Mouse (Mus musculus): ENCODE measurements around the gene Olfr281. TPM values are rescaled to one million over a fixed set of nuclear protein-coding genes. Genes with fewer than 3 reads are reported as not detected.
"Not testable (repeated sequence)": the region's sequence is repeated elsewhere in the genome, so short reads cannot be mapped to it uniquely, and the experiment has no call there.

The Olfr281 gene
- polyA plus RNA-seq (2012; ENCODE audit: insufficient read depth, insufficient read length, low replicate concordance, missing spikeins), result not detected in 2 replicates

- H3K27ac ChIP-seq (ENCODE audit: insufficient read depth, low read depth, low read length), result no peak within 1 kb of the TSS
- no peaks in the 10 kb centered on the region for H3K4me1 ChIP-seq (ENCODE audit: control insufficient read depth, insufficient read depth, low read length)
- TF ChIP-seq POLR2A (IDR thresholded peaks at IDR 0.05; ENCODE audit: insufficient read depth, low read depth, low read length) (no peak), CTCF (IDR thresholded peaks at IDR 0.05; ENCODE audit: insufficient read depth, low read depth, low read length) (no peak)
- H3K4me3 ChIP-seq (ENCODE audit: insufficient read depth, low read depth, low read length), result no peak within 1 kb of the TSS
- WGBS, result 90% methylated on average over 7 of the region's 7 CpGs
These were observed at the start of gene Olfr281 for GRCm38 (mm10) chr15:98452288-98452687. Gene Olfr281, plus strand, starts transcription at chr15:98452588.

- 71% methylated on average over 17 of the region's 17 CpGs for WGBS
- Histone ChIP-seq H3K4me1 (ENCODE audit: control insufficient read depth, insufficient read depth, low read length) (no peaks in the 10 kb centered on the region), H3K27ac (ENCODE audit: insufficient read depth, low read depth, low read length) (no peak overlapping the region), H3K4me3 (ENCODE audit: insufficient read depth, low read depth, low read length) (no peak overlapping the region)
- no peak for TF ChIP-seq CTCF (IDR thresholded peaks at IDR 0.05; ENCODE audit: insufficient read depth, low read depth, low read length)
- TF ChIP-seq POLR2A (IDR thresholded peaks at IDR 0.05; ENCODE audit: insufficient read depth, low read depth, low read length), result no peak
These were observed 43.9 kb upstream of the Olfr281 start for GRCm38 (mm10) chr15:98408406-98409060.

GRCm38 (mm10) chr15:98409635-98410034 lies 42.8 kb upstream of the Olfr281 start:
- H3K27ac ChIP-seq (ENCODE audit: insufficient read depth, low read depth, low read length), result no peak overlapping the region
- TF ChIP-seq POLR2A (IDR thresholded peaks at IDR 0.05; ENCODE audit: insufficient read depth, low read depth, low read length) (no peak), CTCF (IDR thresholded peaks at IDR 0.05; ENCODE audit: insufficient read depth, low read depth, low read length) (no peak)
- 89% methylated on average over 2 of the region's 2 CpGs for WGBS
- H3K4me3 ChIP-seq (ENCODE audit: insufficient read depth, low read depth, low read length), result no peak overlapping the region
- no peaks in the 10 kb centered on the region for H3K4me1 ChIP-seq (ENCODE audit: control insufficient read depth, insufficient read depth, low read length)

GRCm38 (mm10) chr15:98410249-98410648 lies 42.1 kb upstream of the Olfr281 start:
- TF ChIP-seq CTCF (IDR thresholded peaks at IDR 0.05; ENCODE audit: insufficient read depth, low read depth, low read length) (no peak), POLR2A (IDR thresholded peaks at IDR 0.05; ENCODE audit: insufficient read depth, low read depth, low read length) (no peak)
- H3K4me3 ChIP-seq (ENCODE audit: insufficient read depth, low read depth, low read length), result no peak overlapping the region
- no peaks in the 10 kb centered on the region for H3K4me1 ChIP-seq (ENCODE audit: control insufficient read depth, insufficient read depth, low read length)
- H3K27ac ChIP-seq (ENCODE audit: insufficient read depth, low read depth, low read length), result no peak overlapping the region
- WGBS, result 93% methylated on average over 9 of the region's 9 CpGs

GRCm38 (mm10) chr15:98415996-98416395 lies 36.4 kb upstream of the Olfr281 start:
- TF ChIP-seq POLR2A (IDR thresholded peaks at IDR 0.05; ENCODE audit: insufficient read depth, low read depth, low read length), result no peak
- TF ChIP-seq CTCF (IDR thresholded peaks at IDR 0.05; ENCODE audit: insufficient read depth, low read depth, low read length), result no peak
- Histone ChIP-seq H3K4me3 (ENCODE audit: insufficient read depth, low read depth, low read length) (no peak overlapping the region), H3K4me1 (ENCODE audit: control insufficient read depth, insufficient read depth, low read length) (no peaks in the 10 kb centered on the region)

GRCm38 (mm10) chr15:98416802-98417201 lies 35.6 kb upstream of the Olfr281 start:
- not testable (repeated sequence) for H3K27ac ChIP-seq (ENCODE audit: insufficient read depth, low read depth, low read length); H3K4me1 ChIP-seq (ENCODE audit: control insufficient read depth, insufficient read depth, low read length); H3K4me3 ChIP-seq (ENCODE audit: insufficient read depth, low read depth, low read length)

More at GRCm38 (mm10) chr15:98415996-98416395, 36.4 kb upstream of the Olfr281 start:
- no peak overlapping the region for H3K27ac ChIP-seq (ENCODE audit: insufficient read depth, low read depth, low read length)
- 65% methylated on average over 4 of the region's 4 CpGs for WGBS

- 37% methylated on average over 3 of the region's 3 CpGs for WGBS
- not testable (repeated sequence) for H3K27ac ChIP-seq (ENCODE audit: insufficient read depth, low read depth, low read length); H3K4me1 ChIP-seq (ENCODE audit: control insufficient read depth, insufficient read depth, low read length); H3K4me3 ChIP-seq (ENCODE audit: insufficient read depth, low read depth, low read length)
These were observed 35.1 kb upstream of the Olfr281 start for GRCm38 (mm10) chr15:98417285-98417684.

GRCm38 (mm10) chr15:98418096-98418495 lies 34.3 kb upstream of the Olfr281 start:
- WGBS, result 74% methylated on average over 7 of the region's 7 CpGs

GRCm38 (mm10) chr15:98420897-98421296 lies 31.5 kb upstream of the Olfr281 start:
- Histone ChIP-seq H3K4me3 (ENCODE audit: insufficient read depth, low read depth, low read length) (no peak overlapping the region), H3K4me1 (ENCODE audit: control insufficient read depth, insufficient read depth, low read length) (peaks cover 12% of the 10 kb centered on the region), H3K27ac (ENCODE audit: insufficient read depth, low read depth, low read length) (no peak overlapping the region)
- TF ChIP-seq POLR2A (IDR thresholded peaks at IDR 0.05; ENCODE audit: insufficient read depth, low read depth, low read length) (no peak), CTCF (IDR thresholded peaks at IDR 0.05; ENCODE audit: insufficient read depth, low read depth, low read length) (no peak)
- 44% methylated on average over 4 of the region's 4 CpGs for WGBS

More at GRCm38 (mm10) chr15:98418096-98418495, 34.3 kb upstream of the Olfr281 start:
- Histone ChIP-seq H3K4me3 (ENCODE audit: insufficient read depth, low read depth, low read length) (no peak overlapping the region), H3K27ac (ENCODE audit: insufficient read depth, low read depth, low read length) (no peak overlapping the region), H3K4me1 (ENCODE audit: control insufficient read depth, insufficient read depth, low read length) (no peaks in the 10 kb centered on the region)
- no peak for TF ChIP-seq CTCF (IDR thresholded peaks at IDR 0.05; ENCODE audit: insufficient read depth, low read depth, low read length)
- TF ChIP-seq POLR2A (IDR thresholded peaks at IDR 0.05; ENCODE audit: insufficient read depth, low read depth, low read length), result no peak

GRCm38 (mm10) chr15:98424326-98424725 lies 28.1 kb upstream of the Olfr281 start:
- WGBS, result 63% methylated on average over 14 of the region's 14 CpGs
- TF ChIP-seq POLR2A (IDR thresholded peaks at IDR 0.05; ENCODE audit: insufficient read depth, low read depth, low read length) (no peak), CTCF (IDR thresholded peaks at IDR 0.05; ENCODE audit: insufficient read depth, low read depth, low read length) (no peak)
- Histone ChIP-seq H3K4me1 (ENCODE audit: control insufficient read depth, insufficient read depth, low read length) (peaks cover 12% of the 10 kb centered on the region), H3K4me3 (ENCODE audit: insufficient read depth, low read depth, low read length) (no peak overlapping the region), H3K27ac (ENCODE audit: insufficient read depth, low read depth, low read length) (no peak overlapping the region)

Data from olfactory bulb, adult 2 months (tissue).